Mouse (Mus musculus) hindbrain, embryonic 16.5 days (tissue): ENCODE measurements around the gene Pgpep1l. TPM values are rescaled to one million over a fixed set of nuclear protein-coding genes. Genes with fewer than 3 reads are reported as not detected.
"Not testable (repeated sequence)": the region's sequence is repeated elsewhere in the genome, so short reads cannot be mapped to it uniquely, and the experiment has no call there.

ENCODE experiments used
- ATAC-seq: fragments of 200-750 bp; cut with Nextera tagmentation; 2 replicates; pipeline ENCODE4 v1.8.0; 2017; ENCODE audit warnings: moderate TSS enrichment, moderate library complexity
- H3K27ac ChIP-seq: fragments of 300-500 bp; sonication (generic); 2 replicates; pipeline ENCODE4 v1.5.1; 2014; ENCODE audit warnings: low read depth, mild to moderate bottlenecking, control low read depth, low read length, moderate library complexity
- H3K27me3 ChIP-seq: fragments of 300-500 bp; sonication (generic); replicated peaks from 2 replicates; pipeline ENCODE4 v1.6.1; 2014; ENCODE audit warnings: low read length; ENCODE audit not compliant: control insufficient read depth, insufficient read depth
- H3K36me3 ChIP-seq: fragments of 300-500 bp; sonication (generic); 2 replicates; pipeline ENCODE4 v1.6.1; 2014; ENCODE audit warnings: mild to moderate bottlenecking, low read length, moderate library complexity, mixed read lengths; ENCODE audit not compliant: control insufficient read depth, insufficient read depth
- H3K4me1 ChIP-seq: fragments of 300-500 bp; sonication (generic); 2 replicates; pipeline ENCODE4 v1.6.1; 2014; ENCODE audit warnings: low read depth, low read length; ENCODE audit not compliant: control insufficient read depth, insufficient read depth
- H3K4me2 ChIP-seq: fragments of 300-500 bp; sonication (generic); 2 replicates; pipeline ENCODE4 v1.6.1; 2014; ENCODE audit warnings: mild to moderate bottlenecking, low read length, control low read depth, moderate library complexity
- H3K4me3 ChIP-seq: fragments of 300-500 bp; sonication (generic); 2 replicates; pipeline ENCODE4 v1.5.1; 2014; ENCODE audit warnings: mild to moderate bottlenecking, low read length, control low read depth, moderate library complexity
- H3K9ac ChIP-seq: fragments of 300-500 bp; sonication (generic); 2 replicates; pipeline ENCODE4 v1.6.1; 2014; ENCODE audit warnings: low read depth, mild to moderate bottlenecking, control low read depth, low read length, moderate library complexity
- H3K9me3 ChIP-seq: fragments of 300-500 bp; sonication (generic); 2 replicates; pipeline ENCODE4 v1.6.1; 2014; ENCODE audit warnings: mild to moderate bottlenecking, low read length, moderate library complexity; ENCODE audit not compliant: control insufficient read depth
- WGBS: fragments of 180-500 bp; shearing (Covaris S2); extraction: QIAGEN DNeasy Blood & Tissue Kit; methylation state at CpG from one replicate; pipeline ENCODE4 v1.1.7; 2014; 5-methylcytosine and 5-hydroxymethylcytosine counted together
- polyA plus RNA-seq: library from polyadenylated mRNA; unstranded; fragments of >200 nt; fragmentation: Nextera tagmentation; extraction: Ambion mirVana; gene quantifications from 2 replicates; pipeline ENCODE4 v1.2.1, GENCODE M21; 2015

Pgpep1l gene
- polyA plus RNA-seq, 1 experiment from 2014 or later: not detected

DNA sequence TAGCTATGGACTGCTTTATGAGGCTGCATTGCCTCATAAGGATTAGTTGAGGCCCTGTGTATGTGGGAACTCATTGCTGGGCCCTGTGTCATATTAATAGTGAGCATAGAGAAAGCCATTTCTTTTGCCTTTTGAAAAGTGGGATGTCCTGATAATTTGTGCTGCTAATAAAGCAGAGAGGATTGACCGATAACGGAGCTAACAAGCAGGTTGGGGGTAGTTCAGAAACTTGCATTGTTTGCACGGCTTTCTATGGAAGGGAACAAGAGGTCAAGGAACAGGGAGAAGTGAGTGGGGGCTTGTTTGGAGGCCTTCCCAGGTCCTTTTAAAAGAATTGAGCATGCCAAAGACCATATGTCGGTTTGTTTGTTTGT is 13.9 kb upstream of the Pgpep1l start:
- Histone ChIP-seq H3K9ac (no peak overlapping the region), H3K4me3 (no peak overlapping the region), H3K4me2 (no peak overlapping the region), H3K27me3 (no peaks in the 10 kb centered on the region; the same call in 1 of the 2 replicates), H3K4me1 (peaks cover 14% of the 10 kb centered on the region), H3K9me3 (no peaks in the 10 kb centered on the region), H3K36me3 (no peaks in the 10 kb centered on the region), H3K27ac (no peak overlapping the region)
- WGBS: 48% methylated on average over 4 of the region's 4 CpGs
- ATAC-seq: no peak

DNA sequence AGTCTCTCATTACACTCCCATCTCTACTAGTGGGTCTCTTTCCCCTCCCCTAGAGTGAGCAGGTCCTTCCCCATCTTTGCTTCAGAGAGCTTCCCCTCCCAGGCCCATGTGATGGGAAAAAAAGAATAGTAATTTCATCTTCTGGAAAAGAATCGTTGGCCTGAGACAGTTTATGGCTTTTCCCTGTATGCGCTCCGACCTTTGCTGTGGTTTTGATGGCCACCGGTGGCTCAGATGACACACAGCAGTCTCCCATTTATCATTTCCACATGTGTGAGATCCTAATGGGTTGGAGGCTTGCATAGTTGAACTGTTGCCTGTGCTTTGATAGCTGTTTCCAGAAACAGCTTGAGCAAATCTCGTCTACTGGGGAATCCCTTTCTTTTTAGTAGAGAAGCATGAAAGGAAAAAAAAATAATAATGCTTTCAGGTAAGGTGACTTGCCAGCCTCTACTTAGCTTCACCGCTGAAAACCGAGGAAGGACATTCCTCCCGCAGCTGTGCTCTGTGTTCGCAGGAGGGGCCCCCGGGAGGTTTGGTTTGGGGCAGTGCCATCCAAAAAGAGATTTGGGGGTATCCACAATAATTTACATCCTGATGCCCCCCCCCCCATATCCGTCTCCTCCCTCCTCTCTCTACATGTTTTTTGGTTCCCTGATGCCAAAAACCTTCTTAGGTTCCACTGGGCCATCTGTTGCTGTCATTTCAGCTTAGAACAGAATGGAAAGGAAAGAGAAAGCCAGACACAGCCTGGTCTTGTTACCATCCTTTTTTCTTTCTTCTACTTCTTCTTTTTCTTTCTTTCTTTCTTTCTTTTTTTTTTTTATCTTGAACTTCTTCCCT is 13.2 kb upstream of the Pgpep1l start:
- Histone ChIP-seq H3K9ac (no peak overlapping the region), H3K27ac (no peak overlapping the region), H3K4me1 (peaks cover 14% of the 10 kb centered on the region), H3K4me2 (no peak overlapping the region), H3K36me3 (no peaks in the 10 kb centered on the region), H3K4me3 (no peak overlapping the region), H3K27me3 (no peaks in the 10 kb centered on the region; the same call in 1 of the 2 replicates), H3K9me3 (no peaks in the 10 kb centered on the region)
- no peak for ATAC-seq
- 31% methylated on average over 11 of the region's 11 CpGs for WGBS

DNA sequence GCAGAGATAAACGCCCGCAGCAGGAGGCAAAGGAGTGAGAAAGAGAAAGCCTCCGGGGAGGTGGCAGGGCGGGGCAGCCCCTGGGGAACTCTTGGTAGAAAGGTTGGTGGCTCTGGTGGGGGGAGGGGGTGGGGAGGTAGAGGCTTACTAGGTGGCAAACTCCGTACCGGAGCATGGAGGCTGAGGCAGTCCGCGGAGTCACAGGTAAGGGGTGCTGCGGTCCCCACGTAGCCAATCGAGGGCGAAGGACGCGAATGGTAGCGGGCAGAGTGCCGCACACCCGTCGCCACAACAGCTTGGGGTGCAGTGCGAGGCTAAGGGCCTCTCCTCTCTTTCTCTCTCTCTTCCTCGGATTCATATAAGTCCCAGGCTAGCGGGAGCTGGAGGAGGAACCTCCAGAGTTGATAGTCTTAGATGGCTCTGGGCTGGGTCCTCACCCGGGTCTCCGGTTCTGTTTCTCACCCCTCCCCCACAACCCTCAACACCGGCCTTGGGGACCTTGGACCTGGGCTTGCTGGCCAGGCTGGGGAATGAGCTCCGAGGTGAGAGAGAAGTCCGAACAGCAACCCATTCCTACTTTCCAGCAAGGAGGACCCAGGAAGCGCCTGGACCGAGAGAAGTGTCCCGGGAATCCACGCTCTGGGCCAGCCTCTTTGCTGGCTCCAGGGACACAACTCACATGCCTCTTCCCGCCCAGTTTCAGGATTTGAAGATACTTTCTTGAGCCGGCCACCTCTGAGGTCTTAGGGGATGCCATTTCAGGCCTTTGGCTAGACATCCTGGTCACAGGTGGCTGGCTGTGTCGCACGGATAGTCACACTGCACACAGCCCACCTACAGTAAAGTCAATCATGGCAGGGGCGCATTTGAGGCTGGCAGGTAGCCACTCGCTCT is 12.1 kb upstream of the Pgpep1l start:
- WGBS: 6% methylated on average over 36 of the region's 36 CpGs
- peak; percentile 60 for ATAC-seq

GRCm38 (mm10) chr7:68275445-68275837 is 11.4 kb upstream of the Pgpep1l start:
- not testable (repeated sequence) for H3K27ac ChIP-seq, H3K27me3 ChIP-seq, ATAC-seq, H3K36me3 ChIP-seq, H3K9me3 ChIP-seq, H3K9ac ChIP-seq
- 50% methylated on average over 9 of the region's 9 CpGs for WGBS
- Histone ChIP-seq H3K4me3 (peak overlapping the region; percentile 35), H3K4me1 (peaks cover 14% of the 10 kb centered on the region), H3K4me2 (peak overlapping the region; percentile 69)

More for the DNA sequence above, 12.1 kb upstream of the Pgpep1l start:
- Histone ChIP-seq H3K36me3 (no peaks in the 10 kb centered on the region), H3K9me3 (no peaks in the 10 kb centered on the region), H3K27ac (no peak overlapping the region), H3K4me3 (peak overlapping the region; percentile 35), H3K9ac (peak overlapping the region; percentile 31; the same call in 1 of the 2 replicates), H3K27me3 (no peaks in the 10 kb centered on the region; the same call in 1 of the 2 replicates), H3K4me2 (peak overlapping the region; percentile 69), H3K4me1 (peaks cover 14% of the 10 kb centered on the region)

DNA sequence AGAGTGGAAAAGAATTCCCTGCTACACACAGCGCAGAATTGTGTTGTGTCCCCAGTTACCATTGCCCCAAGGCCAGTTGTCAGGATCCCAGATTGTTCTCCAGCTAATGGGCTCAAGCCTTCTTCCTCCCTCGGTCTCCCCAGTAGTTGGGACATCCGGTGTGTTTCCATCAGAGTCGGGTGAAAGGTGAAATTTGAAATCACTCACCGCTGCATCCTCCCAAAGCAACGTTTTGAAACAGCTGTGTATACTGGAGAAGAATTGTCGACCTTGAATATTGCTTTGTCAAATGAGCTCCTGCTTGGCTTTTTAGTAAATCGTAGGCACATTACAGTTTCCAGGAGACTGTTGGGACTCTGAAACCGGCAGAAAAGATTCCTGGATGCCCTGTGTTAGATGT is 10.9 kb upstream of the Pgpep1l start:
- Histone ChIP-seq H3K9ac (no peak overlapping the region), H3K4me2 (no peak overlapping the region), H3K9me3 (no peaks in the 10 kb centered on the region), H3K27me3 (no peaks in the 10 kb centered on the region; the same call in 1 of the 2 replicates), H3K4me3 (no peak overlapping the region), H3K27ac (no peak overlapping the region), H3K4me1 (peaks cover 14% of the 10 kb centered on the region), H3K36me3 (no peaks in the 10 kb centered on the region)
- WGBS: 70% methylated on average over 9 of the region's 9 CpGs
- no peak for ATAC-seq

- Histone ChIP-seq H3K9me3 (no peaks in the 10 kb centered on the region), H3K27me3 (no peaks in the 10 kb centered on the region; the same call in 1 of the 2 replicates), H3K4me2 (no peak overlapping the region), H3K4me1 (peaks cover 14% of the 10 kb centered on the region), H3K4me3 (no peak overlapping the region), H3K27ac (no peak overlapping the region), H3K9ac (no peak overlapping the region), H3K36me3 (no peaks in the 10 kb centered on the region)
- 65% methylated on average over 2 of the region's 2 CpGs for WGBS
- no peak for ATAC-seq
These were observed 10.2 kb upstream of the Pgpep1l start for GRCm38 (mm10) chr7:68274218-68274617.

DNA sequence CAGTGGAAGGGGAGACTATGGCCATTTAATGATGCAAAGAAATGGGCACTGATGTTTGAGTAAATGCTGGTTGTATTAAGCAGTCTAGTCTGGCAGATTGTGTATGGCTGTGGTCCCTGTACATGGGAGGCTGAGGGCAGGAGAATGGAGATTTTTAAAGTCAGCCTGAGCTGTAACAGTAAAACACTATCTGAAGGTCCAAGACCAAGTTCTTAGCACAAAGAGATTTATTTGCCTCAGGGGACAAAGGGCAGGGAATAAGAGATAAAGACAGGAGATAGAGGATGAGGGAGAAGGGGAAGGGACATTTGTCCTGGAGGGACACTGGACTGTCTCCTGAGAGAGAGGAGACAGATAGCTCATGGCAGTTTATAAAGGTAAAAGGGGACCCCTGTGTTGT is 9.5 kb upstream of the Pgpep1l start, which contains the start of gene Fam169b:
Gene Fam169b, plus strand, starts transcription at position 325 of the 400 bp plus-strand sequence.
- Histone ChIP-seq H3K27ac (no peak within 1 kb of the TSS), H3K9me3 (no peaks in the 10 kb centered on the region), H3K4me3 (no peak within 1 kb of the TSS), H3K4me2 (no peak within 1 kb of the TSS), H3K36me3 (no peaks in the 10 kb centered on the region), H3K27me3 (no peaks in the 10 kb centered on the region; the same call in 1 of the 2 replicates), H3K9ac (no peak within 1 kb of the TSS), H3K4me1 (peaks cover 14% of the 10 kb centered on the region)
- ATAC-seq: no peak

DNA sequence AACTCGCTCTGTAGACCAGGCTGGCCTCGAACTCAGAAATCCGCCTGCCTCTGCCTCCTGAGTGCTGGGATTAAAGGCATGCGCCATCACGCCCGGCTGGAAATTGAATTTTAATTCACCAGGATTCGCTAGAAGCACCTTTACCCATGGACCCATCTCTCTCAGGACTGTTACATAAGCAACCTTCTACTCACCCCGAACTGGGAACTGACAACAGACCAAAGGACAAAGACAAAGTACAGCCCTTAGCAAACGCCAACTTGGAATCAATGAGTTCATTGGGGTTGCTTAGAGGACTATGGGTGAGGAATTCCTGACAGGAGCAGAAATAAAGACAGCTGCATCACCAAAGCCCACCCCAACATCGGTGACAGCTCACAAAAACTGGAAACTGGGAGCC is 8.6 kb upstream of the Pgpep1l start:
- no peaks in the 10 kb centered on the region for H3K36me3 ChIP-seq
- H3K4me3 ChIP-seq: no peak overlapping the region
- H3K9me3 ChIP-seq: no peaks in the 10 kb centered on the region
- no peaks in the 10 kb centered on the region; the same call in 1 of the 2 replicates for H3K27me3 ChIP-seq
- ATAC-seq: no peak
- no peak overlapping the region for H3K4me2 ChIP-seq
- no peak overlapping the region for H3K9ac ChIP-seq
- peaks cover 14% of the 10 kb centered on the region for H3K4me1 ChIP-seq
- WGBS: 79% methylated on average over 10 of the region's 10 CpGs
- H3K27ac ChIP-seq: no peak overlapping the region

- no peak overlapping the region for H3K4me2 ChIP-seq
- WGBS: 96% methylated on average over 6 of the region's 6 CpGs
These were observed 7.8 kb upstream of the Pgpep1l start for GRCm38 (mm10) chr7:68271816-68272215.

More at GRCm38 (mm10) chr7:68271816-68272215, 7.8 kb upstream of the Pgpep1l start:
- Histone ChIP-seq H3K27me3 (no peaks in the 10 kb centered on the region; the same call in 1 of the 2 replicates), H3K4me1 (peaks cover 10% of the 10 kb centered on the region), H3K4me3 (no peak overlapping the region), H3K36me3 (no peaks in the 10 kb centered on the region), H3K9me3 (no peaks in the 10 kb centered on the region), H3K27ac (no peak overlapping the region), H3K9ac (no peak overlapping the region)
- no peak for ATAC-seq
